Mouse (Mus musculus) megakaryocyte, embryonic 14.5 days (primary cell): ENCODE data around the gene Tmem91.

Experiments used
- FLI1 ChIP-seq: IDR thresholded peaks from 2 replicates; pipeline ENCODE4 v1.6.1; 2012; ENCODE audit warnings: low read length, inconsistent platforms, mixed read lengths
- GATA1 ChIP-seq: IDR thresholded peaks from 3 replicates; pipeline ENCODE4 v1.6.1; 2012; ENCODE audit warnings: mixed read lengths, low read length, inconsistent platforms, borderline replicate concordance

DNA sequence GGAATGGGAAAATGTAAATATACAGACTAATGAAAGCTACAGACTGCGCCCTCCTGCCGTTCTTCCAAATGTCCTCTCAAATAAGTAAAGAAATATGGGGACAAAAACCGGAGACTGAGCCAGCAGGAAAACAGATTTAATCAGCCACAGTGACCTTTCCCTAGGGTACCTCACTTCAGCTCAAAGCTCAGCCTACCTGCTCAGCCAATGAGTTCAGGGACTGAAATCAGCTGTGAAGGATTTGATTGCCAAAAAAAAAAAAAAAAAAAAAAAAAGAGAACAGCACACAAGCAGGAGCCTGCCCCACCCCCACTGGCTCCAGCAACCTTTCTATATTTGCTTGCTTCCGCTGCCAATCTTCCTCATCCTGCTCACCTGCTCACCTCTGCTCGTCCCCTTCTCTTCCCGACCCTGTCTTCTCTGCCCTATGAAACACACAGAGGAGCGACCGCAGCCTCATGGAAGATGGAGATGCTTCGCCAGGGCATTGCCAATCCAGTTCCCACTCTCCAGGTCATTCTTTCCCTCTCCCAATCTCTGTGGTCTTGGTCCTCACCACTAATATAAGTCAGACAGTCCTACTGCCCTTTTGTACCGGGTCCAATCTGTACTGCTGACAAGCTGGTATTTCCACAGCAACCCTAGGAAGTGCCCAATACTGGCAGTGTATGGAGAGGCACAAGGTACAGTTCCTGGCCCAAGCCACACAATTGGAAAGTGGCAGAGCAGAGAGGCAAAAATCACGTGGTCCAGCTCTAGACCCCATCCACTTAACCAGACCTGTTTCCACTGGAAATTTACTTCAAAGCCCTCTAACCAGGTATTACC is 19.2 kb downstream of the Tmem91 start:
- TF ChIP-seq GATA1, result no peak
- no peak for TF ChIP-seq FLI1
